Mouse (Mus musculus) hindbrain, embryonic 11.5 days (tissue): ENCODE measurements around the gene Rnf207. TPM values are rescaled to one million over a fixed set of nuclear protein-coding genes. Genes with fewer than 3 reads are reported as not detected.

Source experiments
- ATAC-seq: fragments of 200-750 bp; cut with Nextera tagmentation; 2 replicates; pipeline ENCODE4 v1.8.0; 2017; ENCODE audit warnings: mild to moderate bottlenecking, moderate TSS enrichment, moderate library complexity; ENCODE audit not compliant: low FRiP score
- DNase-seq: peaks from one replicate; pipeline ENCODE4 v3.0.0-alpha.2; 2015; ENCODE audit warnings: low spot score
- H3K27ac ChIP-seq: fragments of 300-500 bp; sonication (generic); 2 replicates; pipeline ENCODE4 v1.5.1; 2014; ENCODE audit warnings: mild to moderate bottlenecking, low read depth, low read length
- H3K27me3 ChIP-seq: fragments of 300-500 bp; sonication (generic); 2 replicates; pipeline ENCODE4 v1.6.1; 2014; ENCODE audit warnings: mild to moderate bottlenecking, low read length, moderate library complexity, mixed read lengths; ENCODE audit not compliant: control insufficient read depth, insufficient read depth
- H3K36me3 ChIP-seq: fragments of 300-500 bp; sonication (generic); 2 replicates; pipeline ENCODE4 v1.6.1; 2014; ENCODE audit warnings: mild to moderate bottlenecking, low read length, moderate library complexity, mixed read lengths; ENCODE audit not compliant: control insufficient read depth, insufficient read depth
- H3K4me1 ChIP-seq: fragments of 300-500 bp; sonication (generic); replicated peaks from 2 replicates; pipeline ENCODE4 v1.6.1; 2014; ENCODE audit warnings: low read length, mixed read lengths; ENCODE audit not compliant: control insufficient read depth, insufficient read depth
- H3K4me2 ChIP-seq: fragments of 300-500 bp; sonication (generic); replicated peaks from 2 replicates; pipeline ENCODE4 v1.6.1; 2014; ENCODE audit warnings: mild to moderate bottlenecking, low read depth, low read length
- H3K4me3 ChIP-seq: fragments of 300-500 bp; sonication (generic); 2 replicates; pipeline ENCODE4 v1.5.1; 2014; ENCODE audit warnings: low read depth, low read length
- H3K9ac ChIP-seq: fragments of 300-500 bp; sonication (generic); 2 replicates; pipeline ENCODE4 v1.6.1; 2014; ENCODE audit warnings: low read depth, low read length
- H3K9me3 ChIP-seq: fragments of 300-500 bp; sonication (generic); 2 replicates; pipeline ENCODE4 v1.6.1; 2016; ENCODE audit warnings: low read length; ENCODE audit not compliant: control insufficient read depth
- WGBS: fragments of 180-500 bp; shearing (Covaris S2); extraction: QIAGEN DNeasy Blood & Tissue Kit; methylation state at CpG from one replicate; pipeline ENCODE4 v1.1.7; 2014; 5-methylcytosine and 5-hydroxymethylcytosine counted together
- polyA plus RNA-seq: library from polyadenylated mRNA; unstranded; fragments of >200 nt; fragmentation: Nextera tagmentation; extraction: Ambion mirVana; gene quantifications from 2 replicates; pipeline ENCODE4 v1.2.1, GENCODE M21; 2014

The Rnf207 gene
- polyA plus RNA-seq, 1 experiment from 2014 or later = 1.5 TPM

DNA sequence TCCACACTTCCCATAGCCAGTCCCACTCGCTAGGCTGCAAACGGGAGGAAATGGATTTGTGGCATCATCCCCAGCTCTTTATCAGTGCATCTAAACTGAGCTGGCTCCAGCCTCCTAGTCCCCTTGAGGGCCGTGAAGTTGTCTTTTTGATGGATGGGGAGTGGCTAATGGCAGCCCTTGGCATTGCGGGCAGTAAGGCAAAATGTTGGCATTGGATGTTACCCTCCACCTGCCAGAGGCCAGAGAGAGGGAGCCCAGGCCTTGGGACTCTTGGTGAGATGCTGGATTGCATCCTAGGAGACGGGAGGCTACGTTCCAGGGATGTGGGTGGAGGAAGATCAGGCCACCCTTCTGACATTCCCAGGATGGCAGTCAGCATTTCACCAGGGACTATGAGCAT lies 12.8 kb downstream of the Rnf207 start:
- Histone ChIP-seq H3K36me3 (0 out of 2 replicates have a peak, but pooled peaks cover 2% of the 10 kb centered on the region), H3K4me1 (no peaks in the 10 kb centered on the region), H3K27ac (no peak overlapping the region), H3K9ac (no peak overlapping the region), H3K27me3 (peaks cover 8% of the 10 kb centered on the region), H3K9me3 (no peaks in the 10 kb centered on the region), H3K4me2 (no peak overlapping the region), H3K4me3 (no peak overlapping the region)
- DNase-seq (no peak), ATAC-seq (no peak)
- 84% methylated on average over 6 of the region's 6 CpGs for WGBS

GRCm38 (mm10) chr4:152304685-152305084 lies 14.1 kb downstream of the Rnf207 start:
- Histone ChIP-seq H3K4me2 (no peak overlapping the region), H3K27ac (no peak overlapping the region), H3K9me3 (no peaks in the 10 kb centered on the region), H3K9ac (no peak overlapping the region), H3K4me1 (no peaks in the 10 kb centered on the region), H3K4me3 (no peak overlapping the region), H3K27me3 (no peaks in the 10 kb centered on the region), H3K36me3 (0 out of 2 replicates have a peak, but pooled peaks cover 2% of the 10 kb centered on the region)
- DNase-seq (no peak), ATAC-seq (no peak)
- 90% methylated on average over 6 of the region's 6 CpGs for WGBS

- H3K4me2 ChIP-seq = no peak overlapping the region
- no peaks in the 10 kb centered on the region for H3K9me3 ChIP-seq
- no peak overlapping the region for H3K9ac ChIP-seq
- peaks cover 2% of the 10 kb centered on the region; the same call in 1 of the 2 replicates for H3K4me1 ChIP-seq
- H3K27me3 ChIP-seq = no peaks in the 10 kb centered on the region
- ATAC-seq (no peak), DNase-seq (no peak)
- no peak overlapping the region for H3K27ac ChIP-seq
- no peak overlapping the region for H3K4me3 ChIP-seq
- 96% methylated on average over 10 of the region's 10 CpGs for WGBS
- H3K36me3 ChIP-seq = 0 out of 2 replicates have a peak, but pooled peaks cover 2% of the 10 kb centered on the region
These were observed 15.6 kb downstream of the Rnf207 start for GRCm38 (mm10) chr4:152303172-152303571.

DNA sequence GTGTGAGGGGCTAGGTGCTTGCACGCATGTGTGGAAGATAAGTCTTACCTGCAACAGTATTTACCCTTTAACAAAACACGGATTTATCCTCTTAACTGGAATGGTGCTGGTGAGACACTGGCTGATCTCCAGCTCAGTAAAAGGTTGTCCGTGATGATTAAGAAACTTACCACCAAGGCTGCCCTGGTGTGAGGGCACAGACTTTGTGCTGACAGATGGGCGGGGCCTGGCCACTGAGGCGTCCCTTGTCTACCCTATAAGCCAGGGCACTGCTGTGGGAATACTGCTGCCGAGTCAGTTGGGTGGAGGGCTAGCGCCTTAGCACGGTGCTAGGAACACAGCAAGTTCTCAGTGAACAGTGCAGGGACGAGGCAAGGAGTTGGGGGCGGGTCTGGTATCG lies 16.8 kb downstream of the Rnf207 start:
- ATAC-seq = no peak
- 0 out of 2 replicates have a peak, but pooled peaks cover 2% of the 10 kb centered on the region for H3K36me3 ChIP-seq

DNA sequence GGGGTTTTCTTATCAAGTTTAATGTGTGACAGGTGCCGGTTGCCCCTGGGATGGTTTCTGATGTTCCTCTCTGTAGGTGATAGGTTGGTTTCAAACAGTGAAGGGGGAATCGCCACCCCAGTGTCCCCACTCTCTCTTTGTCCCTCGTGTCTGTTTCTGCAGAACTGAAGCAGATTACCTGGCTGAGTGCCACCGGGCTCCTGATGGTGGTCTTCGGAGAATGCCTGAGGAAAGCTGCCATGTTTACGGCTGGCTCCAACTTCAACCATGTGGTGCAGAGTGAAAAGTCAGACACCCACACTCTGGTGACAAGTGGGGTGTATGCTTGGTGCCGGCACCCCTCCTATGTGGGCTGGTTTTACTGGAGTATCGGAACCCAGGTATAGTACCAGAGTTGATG lies 18.4 kb downstream of the Rnf207 start:
- H3K27me3 ChIP-seq = peaks cover 7% of the 10 kb centered on the region
- 0 out of 2 replicates have a peak, but pooled peaks cover 2% of the 10 kb centered on the region for H3K36me3 ChIP-seq
- no peak overlapping the region for H3K4me2 ChIP-seq
- H3K27ac ChIP-seq = no peak overlapping the region
- peaks cover 6% of the 10 kb centered on the region; the same call in 1 of the 2 replicates for H3K4me1 ChIP-seq
- DNase-seq = no peak
- WGBS = 94% methylated on average over 8 of the region's 8 CpGs
- no peak for ATAC-seq
- H3K9me3 ChIP-seq = no peaks in the 10 kb centered on the region
- no peak overlapping the region for H3K4me3 ChIP-seq
- H3K9ac ChIP-seq = no peak overlapping the region

More for the DNA sequence above, 16.8 kb downstream of the Rnf207 start:
- Histone ChIP-seq H3K4me3 (no peak overlapping the region), H3K9me3 (no peaks in the 10 kb centered on the region), H3K4me2 (no peak overlapping the region), H3K27ac (no peak overlapping the region), H3K9ac (no peak overlapping the region), H3K4me1 (peaks cover 6% of the 10 kb centered on the region; the same call in 1 of the 2 replicates), H3K27me3 (no peaks in the 10 kb centered on the region)
- no peak for DNase-seq
- 76% methylated on average over 11 of the region's 11 CpGs for WGBS

DNA sequence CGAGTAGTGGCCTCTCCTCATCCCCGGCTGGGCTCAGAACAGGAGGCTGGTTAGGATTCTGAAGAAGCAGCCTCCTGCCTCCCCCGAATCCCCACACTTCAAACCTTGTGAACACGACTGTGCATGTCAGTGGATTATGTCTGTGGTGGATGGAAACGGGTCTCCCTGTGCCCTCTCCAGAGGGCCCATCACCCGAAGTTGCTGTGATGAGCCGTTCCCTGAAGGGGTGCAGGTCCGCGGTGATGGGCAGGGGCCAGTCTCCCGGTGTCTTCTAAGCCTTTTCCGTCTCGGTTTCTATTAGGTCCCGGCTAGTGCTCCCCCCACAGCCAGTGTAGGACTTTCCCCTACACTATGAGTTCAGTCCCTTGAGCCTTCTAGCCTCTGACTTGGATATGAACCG lies 20.0 kb downstream of the Rnf207 start:
- peaks cover 6% of the 10 kb centered on the region; the same call in 1 of the 2 replicates for H3K4me1 ChIP-seq
- ATAC-seq = no peak

DNA sequence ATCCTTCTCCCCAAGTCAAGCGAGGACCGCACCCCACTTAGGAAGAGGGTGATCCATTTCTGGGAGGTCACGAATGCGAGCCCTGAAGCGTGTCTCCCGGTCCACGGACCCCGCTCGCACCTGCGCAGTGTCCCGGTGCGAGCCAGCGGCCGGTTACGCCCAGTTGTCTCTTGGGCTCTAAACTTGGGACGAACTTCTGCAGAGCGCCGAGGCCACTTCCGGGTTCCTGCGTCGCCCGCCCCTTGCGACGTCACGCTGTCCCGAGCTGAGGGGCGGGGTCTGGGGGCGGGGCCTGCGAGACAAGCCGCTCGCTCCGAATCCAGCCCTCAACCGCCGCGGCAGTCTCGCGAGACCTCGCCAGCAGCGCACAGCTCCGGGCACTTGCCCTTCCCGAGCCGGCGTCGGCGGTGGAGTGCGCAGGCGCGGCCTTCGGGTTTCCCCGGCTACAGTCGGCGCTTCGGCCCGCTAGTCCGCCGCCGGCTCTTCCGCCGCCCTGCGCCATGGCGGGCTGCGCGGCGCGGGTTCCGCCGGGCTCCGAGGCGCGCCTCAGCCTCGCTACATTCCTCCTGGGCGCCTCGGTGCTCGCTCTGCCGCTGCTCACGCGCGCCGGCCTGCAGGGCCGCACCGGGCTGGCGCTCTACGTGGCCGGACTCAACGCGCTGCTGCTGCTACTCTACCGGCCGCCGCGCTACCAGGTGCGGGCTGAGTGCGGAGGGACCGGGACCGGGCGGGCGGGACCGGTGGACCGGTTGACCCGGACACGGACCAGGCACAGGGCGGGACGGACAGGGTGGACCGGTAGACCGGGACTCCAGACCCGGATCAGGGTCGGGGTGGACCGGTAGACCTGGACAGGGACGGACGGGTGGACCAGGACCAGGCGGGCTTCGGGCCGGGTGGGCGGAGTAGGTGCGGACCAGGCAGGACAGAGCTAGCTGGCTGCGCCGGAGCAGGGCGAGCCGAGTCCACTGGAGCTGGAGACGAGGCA lies 21.6 kb downstream of the Rnf207 start, which contains the start of gene Icmt:
TSS of gene Icmt (plus strand) at position 354 of the 988 bp plus-strand sequence.
- Histone ChIP-seq H3K36me3 (no peaks in the 10 kb centered on the region), H3K27me3 (peaks cover 31% of the 10 kb centered on the region)

More for the DNA sequence above, 20.0 kb downstream of the Rnf207 start:
- DNase-seq = no peak
- Histone ChIP-seq H3K9me3 (no peaks in the 10 kb centered on the region), H3K27me3 (peaks cover 17% of the 10 kb centered on the region), H3K4me2 (no peak overlapping the region), H3K9ac (no peak overlapping the region), H3K36me3 (0 out of 2 replicates have a peak, but pooled peaks cover 2% of the 10 kb centered on the region), H3K27ac (no peak overlapping the region), H3K4me3 (no peak overlapping the region; the same call in 1 of the 2 replicates)
- 82% methylated on average over 14 of the region's 14 CpGs for WGBS

DNA sequence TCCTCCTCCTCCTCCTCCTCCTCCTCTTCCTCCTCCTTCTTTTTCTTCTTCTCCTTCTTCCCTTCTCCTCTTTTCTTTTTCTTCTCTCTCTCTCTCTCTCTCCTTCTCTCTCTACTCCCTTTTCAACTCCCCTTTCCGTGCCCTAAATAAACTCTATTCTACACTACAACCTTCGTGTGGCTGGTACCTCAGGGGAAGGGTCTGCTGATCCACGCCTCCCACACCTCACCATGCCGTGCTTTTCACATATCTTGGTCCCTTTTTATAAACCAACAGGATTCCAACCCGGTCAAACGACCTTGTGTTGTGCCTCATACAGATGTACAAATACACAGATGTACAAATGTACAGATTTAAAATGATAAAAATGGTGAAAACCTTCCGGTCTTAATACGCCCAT lies 22.4 kb downstream of the Rnf207 start:
- ATAC-seq (no peak), DNase-seq (no peak)
- peaks cover 16% of the 10 kb centered on the region for H3K4me1 ChIP-seq
- H3K4me3 ChIP-seq = peak overlapping the region; percentile 98
- 31% methylated on average over 8 of the region's 8 CpGs for WGBS
- no peak overlapping the region for H3K27ac ChIP-seq
- H3K9ac ChIP-seq = peak overlapping the region; percentile 54; the same call in 1 of the 2 replicates
- H3K27me3 ChIP-seq = peaks cover 37% of the 10 kb centered on the region
- no peaks in the 10 kb centered on the region for H3K36me3 ChIP-seq
- no peaks in the 10 kb centered on the region for H3K9me3 ChIP-seq
- H3K4me2 ChIP-seq = peak overlapping the region; percentile 96

More for the DNA sequence above, 21.6 kb downstream of the Rnf207 start, which contains the start of gene Icmt:
- Histone ChIP-seq H3K4me2 (peak within 1 kb of the TSS; percentile 96), H3K9me3 (no peaks in the 10 kb centered on the region), H3K4me1 (peaks cover 13% of the 10 kb centered on the region), H3K27ac (peak within 1 kb of the TSS; percentile 67), H3K9ac (peak within 1 kb of the TSS; percentile 96), H3K4me3 (peak within 1 kb of the TSS; percentile 98)
- DNase-seq (peak; percentile 99), ATAC-seq (peak; percentile 93)
- under 1% methylated on average over 110 of the region's 119 CpGs for WGBS
